Mouse (Mus musculus) lung, adult 2 months (tissue): ENCODE measurements around the gene Coa4.

Experiments used
- CTCF ChIP-seq: fragments of 200-500 bp; IDR thresholded peaks from 2 replicates; pipeline ENCODE4 v1.5.1; 2011; ENCODE audit warnings: mild to moderate bottlenecking, low read length, control low read depth; ENCODE audit not compliant: insufficient read depth
- POLR2A ChIP-seq: fragments of 200-500 bp; IDR thresholded peaks from 2 replicates; pipeline ENCODE4 v1.6.1; 2011; ENCODE audit warnings: low read depth, mild to moderate bottlenecking, control low read depth, low read length, borderline replicate concordance; ENCODE audit errors: extremely low read depth

GRCm38 (mm10) chr7:100549796-100550195 is 12.9 kb downstream of the Coa4 start:
- no peak for TF ChIP-seq POLR2A
- TF ChIP-seq CTCF: no peak
